Mouse (Mus musculus) midbrain, embryonic 15.5 days (tissue): Measurements from ENCODE around the gene Olfr427. TPM values are rescaled to one million over a fixed set of nuclear protein-coding genes. Genes with fewer than 3 reads are reported as not detected.

Experiments
- ATAC-seq: fragments of 200-750 bp; cut with Nextera tagmentation; replicated peaks from 2 replicates; pipeline ENCODE4 v1.8.0; 2017; ENCODE audit warnings: moderate TSS enrichment
- H3K27ac ChIP-seq: fragments of 300-500 bp; sonication (generic); 2 replicates; pipeline ENCODE4 v1.5.1; 2015; ENCODE audit warnings: mild to moderate bottlenecking, inconsistent platforms
- H3K27me3 ChIP-seq: fragments of 300-500 bp; sonication (generic); replicated peaks from 2 replicates; pipeline ENCODE4 v1.6.1; 2015; ENCODE audit warnings: inconsistent platforms
- H3K36me3 ChIP-seq: fragments of 300-500 bp; sonication (generic); replicated peaks from 2 replicates; pipeline ENCODE4 v1.6.1; 2015; ENCODE audit warnings: inconsistent platforms
- H3K4me1 ChIP-seq: fragments of 300-500 bp; sonication (generic); 2 replicates; pipeline ENCODE4 v1.6.1; 2015; ENCODE audit warnings: inconsistent platforms
- H3K4me2 ChIP-seq: fragments of 300-500 bp; sonication (generic); 2 replicates; pipeline ENCODE4 v1.6.1; 2015; ENCODE audit warnings: inconsistent platforms, mild to moderate bottlenecking, moderate library complexity
- H3K4me3 ChIP-seq: fragments of 300-500 bp; sonication (generic); 2 replicates; pipeline ENCODE4 v1.5.1; 2015; ENCODE audit warnings: mild to moderate bottlenecking, inconsistent platforms
- H3K9ac ChIP-seq: fragments of 300-500 bp; sonication (generic); 2 replicates; pipeline ENCODE4 v1.6.1; 2015; ENCODE audit warnings: mild to moderate bottlenecking, inconsistent platforms
- H3K9me3 ChIP-seq: fragments of 300-500 bp; sonication (generic); 2 replicates; pipeline ENCODE4 v1.6.1; 2016; ENCODE audit warnings: inconsistent platforms
- WGBS: fragments of 180-500 bp; shearing (Covaris S2); methylation state at CpG from one replicate; pipeline ENCODE4 v1.1.7; 2015; ENCODE audit warnings: mixed read lengths; 5-methylcytosine and 5-hydroxymethylcytosine counted together
- polyA plus RNA-seq: library from polyadenylated mRNA; unstranded; fragments of >200 nt; fragmentation: Nextera tagmentation; extraction: Ambion mirVana; gene quantifications from 2 replicates; pipeline ENCODE4 v1.2.1, GENCODE M21; 2015

Olfr427 gene
- polyA plus RNA-seq, 1 experiment from 2014 or later = not detected

- H3K27me3 ChIP-seq = no peaks in the 10 kb centered on the region
- H3K4me3 ChIP-seq = no peak within 1 kb of the TSS
- H3K36me3 ChIP-seq = no peaks in the 10 kb centered on the region
- H3K9ac ChIP-seq = no peak within 1 kb of the TSS
- WGBS = 72% methylated on average over 3 of the region's 3 CpGs
- no peak within 1 kb of the TSS for H3K4me2 ChIP-seq
- no peaks in the 10 kb centered on the region for H3K4me1 ChIP-seq
- H3K9me3 ChIP-seq = no peaks in the 10 kb centered on the region
- no peak for ATAC-seq
- no peak within 1 kb of the TSS for H3K27ac ChIP-seq
Observed at GRCm38 (mm10) chr1:174131217-174131616, 34.5 kb downstream of the Olfr427 start, which contains the start of gene Olfr424. Gene Olfr424, plus strand, starts transcription at chr1:174131517.

DNA sequence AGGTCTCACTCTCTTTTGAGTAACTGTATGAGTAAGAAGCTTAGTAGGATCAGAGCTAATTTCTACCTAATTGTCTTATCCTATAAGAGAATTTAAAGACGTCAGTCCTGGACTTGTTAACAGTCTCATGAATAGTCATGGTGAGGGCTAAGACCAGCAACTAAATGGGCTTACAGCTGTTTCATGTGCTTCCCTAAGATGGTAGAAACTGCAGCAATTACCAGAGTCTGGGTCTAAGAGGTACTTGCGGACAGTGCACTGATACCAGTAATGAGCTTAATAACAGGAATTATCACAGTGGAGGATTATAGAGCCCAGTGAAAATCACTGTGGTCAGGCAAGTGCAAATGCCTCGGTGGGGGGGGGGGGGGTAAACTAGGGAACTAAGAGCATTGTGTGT is 35.3 kb downstream of the Olfr427 start:
- no peaks in the 10 kb centered on the region for H3K27me3 ChIP-seq
- ATAC-seq = no peak
- H3K9ac ChIP-seq = no peak overlapping the region
- no peaks in the 10 kb centered on the region for H3K9me3 ChIP-seq
- H3K4me2 ChIP-seq = no peak overlapping the region
- no peak overlapping the region for H3K4me3 ChIP-seq
- no peak overlapping the region for H3K27ac ChIP-seq
- no peaks in the 10 kb centered on the region for H3K36me3 ChIP-seq
- WGBS = 42% methylated on average over 3 of the region's 3 CpGs
- H3K4me1 ChIP-seq = no peaks in the 10 kb centered on the region

GRCm38 (mm10) chr1:174141384-174141783 is 44.7 kb downstream of the Olfr427 start:
- no peaks in the 10 kb centered on the region for H3K36me3 ChIP-seq
- no peak overlapping the region for H3K27ac ChIP-seq
- ATAC-seq = no peak
- H3K9me3 ChIP-seq = no peaks in the 10 kb centered on the region
- H3K4me3 ChIP-seq = no peak overlapping the region
- H3K4me2 ChIP-seq = no peak overlapping the region
- no peaks in the 10 kb centered on the region for H3K27me3 ChIP-seq
- no peak overlapping the region for H3K9ac ChIP-seq
- 75% methylated on average over 2 of the region's 2 CpGs for whole genome bisulfite sequencing
- H3K4me1 ChIP-seq = no peaks in the 10 kb centered on the region

DNA sequence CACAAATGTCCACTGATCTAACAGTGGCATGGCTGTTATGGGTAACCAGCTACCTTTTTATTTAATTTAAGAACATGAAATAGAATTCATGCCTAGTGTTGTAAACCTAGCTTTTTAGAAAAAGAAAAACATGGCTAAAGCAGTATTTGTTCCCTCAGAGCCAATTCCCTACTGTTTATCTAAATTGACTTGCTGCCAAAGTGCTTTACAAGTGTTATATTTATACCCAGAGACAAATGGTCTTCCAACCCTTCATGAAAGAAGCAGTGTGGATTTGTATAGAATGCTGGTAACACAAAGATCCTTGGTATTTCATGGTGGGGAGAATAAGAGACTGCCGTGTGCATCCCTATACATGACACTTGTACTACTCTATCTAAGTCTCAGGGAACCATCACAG is 50.0 kb downstream of the Olfr427 start:
- Histone ChIP-seq H3K27ac (no peak overlapping the region), H3K27me3 (no peaks in the 10 kb centered on the region), H3K9me3 (no peaks in the 10 kb centered on the region), H3K9ac (no peak overlapping the region), H3K4me2 (no peak overlapping the region), H3K36me3 (no peaks in the 10 kb centered on the region), H3K4me1 (no peaks in the 10 kb centered on the region), H3K4me3 (no peak overlapping the region)
- 77% methylated on average over 1 of the region's 1 CpGs for WGBS
- no peak for ATAC-seq

DNA sequence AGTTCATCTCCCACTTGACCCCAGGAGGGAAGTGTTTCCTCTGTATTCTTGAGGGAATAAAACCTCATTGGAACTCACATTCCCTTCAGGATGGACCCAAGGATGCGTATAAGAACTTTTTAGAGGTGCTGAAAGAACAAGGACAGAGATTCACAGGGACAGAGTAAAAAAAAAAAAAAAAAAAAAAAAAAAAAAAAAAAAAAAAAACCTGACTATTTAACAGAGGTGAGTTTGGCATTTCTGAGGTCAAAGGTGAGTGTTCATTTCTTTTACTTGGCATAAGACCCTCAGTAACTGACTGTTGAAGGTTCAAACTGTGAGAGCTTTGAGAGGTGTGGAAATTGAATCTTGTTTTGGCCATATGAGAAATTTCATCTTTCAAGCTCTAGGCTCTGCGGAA is 52.6 kb downstream of the Olfr427 start:
- H3K4me3 ChIP-seq = no peak overlapping the region
- H3K27me3 ChIP-seq = no peaks in the 10 kb centered on the region
- H3K9me3 ChIP-seq = no peaks in the 10 kb centered on the region
- no peaks in the 10 kb centered on the region for H3K4me1 ChIP-seq
- no peak overlapping the region for H3K9ac ChIP-seq
- no peak overlapping the region for H3K27ac ChIP-seq
- no peak for ATAC-seq
- no peaks in the 10 kb centered on the region for H3K36me3 ChIP-seq
- H3K4me2 ChIP-seq = no peak overlapping the region
- 76% methylated on average over 2 of the region's 2 CpGs for WGBS

Other genes with a start within 250 kb of the Olfr427 start
- 0.39 and 0.70 TPM in 2 replicates for gene Ifi211, start 183.8 kb upstream of the Olfr427 start, polyA plus RNA-seq
- gene Mndal, start 154.4 kb upstream of the Olfr427 start, polyA plus RNA-seq = 0.76 and 0.79 TPM in 2 replicates
- 0.46 and 0.68 TPM in 2 replicates for gene Ifi203, start 154.2 kb upstream of the Olfr427 start, polyA plus RNA-seq
- gene Ifi202b, start 114.1 kb upstream of the Olfr427 start, polyA plus RNA-seq = not detected in 2 replicates
- 0.17 and 0.28 TPM in 2 replicates for gene Ifi205, start 65.1 kb upstream of the Olfr427 start, polyA plus RNA-seq
- gene Olfr433, start 56.2 kb upstream of the Olfr427 start, polyA plus RNA-seq = not detected in 2 replicates
- gene Olfr432, start 47.7 kb upstream of the Olfr427 start, polyA plus RNA-seq = not detected in 2 replicates
- gene Olfr430, start 30.3 kb upstream of the Olfr427 start, polyA plus RNA-seq = not detected in 2 replicates
- not detected in 2 replicates for gene Olfr429, start 12.6 kb upstream of the Olfr427 start, polyA plus RNA-seq
- not detected in 2 replicates for gene Olfr231, start 24.3 kb downstream of the Olfr427 start, polyA plus RNA-seq
- gene Olfr424, start 34.6 kb downstream of the Olfr427 start, polyA plus RNA-seq = not detected in 2 replicates
- gene Olfr420, start 58.7 kb downstream of the Olfr427 start, polyA plus RNA-seq = not detected in 2 replicates
- gene Spta1, start 75.9 kb downstream of the Olfr427 start, polyA plus RNA-seq = 0.13 and 0.18 TPM in 2 replicates
- not detected in 2 replicates for gene Olfr419, start 155.2 kb downstream of the Olfr427 start, polyA plus RNA-seq
- gene Mptx1, start 233.6 kb downstream of the Olfr427 start, polyA plus RNA-seq = not detected in 2 replicates